Mouse (Mus musculus): ENCODE results near the gene Ak5. TPM values are rescaled to one million over a fixed set of nuclear protein-coding genes. Genes with fewer than 3 reads are reported as not detected.

Ak5 gene
- polyA plus RNA-seq, 1 experiment from 2014 or later = 5.6 TPM

DNA sequence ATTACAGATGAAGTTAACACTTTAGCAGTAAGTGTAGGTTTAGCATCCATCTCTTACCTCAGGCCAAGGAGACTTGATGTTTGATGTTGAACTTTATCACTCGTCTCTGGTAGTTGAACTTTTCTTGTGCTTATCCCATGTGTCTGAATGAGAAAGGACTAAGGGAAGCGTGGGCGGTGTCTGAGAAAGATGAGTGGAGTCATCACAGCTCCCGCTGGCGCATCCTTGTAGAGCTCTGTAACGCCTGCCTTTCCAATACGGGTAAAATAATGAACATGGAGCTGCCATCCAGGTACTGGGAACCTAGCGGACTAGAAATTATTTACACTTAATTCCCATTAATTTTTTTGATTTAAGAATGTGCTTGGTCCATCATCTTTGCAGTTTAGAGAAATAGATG lies 239.2 kb downstream of the Ak5 start:
- Histone ChIP-seq H3K9me3 (no peaks in the 10 kb centered on the region), H3K4me1 (replicated peaks) (no peaks in the 10 kb centered on the region; the same call in 1 of the 2 replicates), H3K27ac (no peak overlapping the region), H3K27me3 (no peaks in the 10 kb centered on the region), H3K36me3 (peaks cover 23% of the 10 kb centered on the region), H3K9ac (no peak overlapping the region), H3K4me2 (no peak overlapping the region), H3K4me3 (no peak overlapping the region)
- no peak for ATAC-seq (ENCODE audit: low FRiP score)
- WGBS = 91% methylated on average over 8 of the region's 8 CpGs

Other genes starting within 250 kb of the Ak5 start
- gene Pigk, start 45.7 kb upstream of the Ak5 start, polyA plus RNA-seq (2015; fragmentation: Nextera tagmentation; extraction: Ambion mirVana) = 47.9 and 51.0 TPM in 2 replicates

Measured in hindbrain, embryonic 13.5 days (tissue).